Mouse (Mus musculus) small intestine, adult 2 months (tissue): ENCODE measurements around the gene Arhgef38.

Experiments used
- CTCF ChIP-seq: fragments of 200-500 bp; IDR thresholded peaks from 2 replicates; pipeline ENCODE4 v1.5.1; 2012; ENCODE audit warnings: low read depth, mild to moderate bottlenecking, control low read depth, inconsistent platforms, low read length, moderate library complexity, mixed read lengths; ENCODE audit not compliant: insufficient replicate concordance, insufficient read length; ENCODE audit errors: extremely low read depth
- POLR2A ChIP-seq: fragments of 200-500 bp; IDR thresholded peaks from 2 replicates; pipeline ENCODE4 v1.6.1; 2012; ENCODE audit warnings: low read depth, mild to moderate bottlenecking, control low read depth, inconsistent platforms, low read length, moderate library complexity

- TF ChIP-seq CTCF (no peak), POLR2A (no peak)
These were observed 21.1 kb upstream of the Arhgef38 start for GRCm38 (mm10) chr3:133255842-133256241.
